Mouse (Mus musculus) gastrocnemius, postnatal 14 days (tissue): ENCODE measurements around the gene Gpha2. TPM values are rescaled to one million over a fixed set of nuclear protein-coding genes. Genes with fewer than 3 reads are reported as not detected.

ENCODE experiments used
- DNase-seq: peaks from one replicate; pipeline ENCODE4 v3.0.0; 2021; ENCODE audit warnings: mixed read lengths
- intact Hi-C: fragments of 180-260 bp; cut with DNase I; formaldehyde crosslinking; loops from one replicate; pipeline ENCODE4 v1.15.1; 2025; ENCODE audit warnings: low total_unique reads
- microRNA-seq, 2 experiments: library from miRNA; unstranded; fragments of <30 nt; microRNA quantifications; one replicate each; pipeline ENCODE4 v1.2.0; 2021
- total RNA-seq, 2 experiments: library from RNA; stranded (reverse); gene quantifications; 2 replicates each; pipeline ENCODE4 v1.2.3; 2021

Gpha2 gene
- total RNA-seq, 2 experiments from 2014 or later: not detected

- DNase-seq: no peak
- intact Hi-C loops: loop anchor here (2.0 kb wide), 1 partner anchor 35 kb away; no protein-coding TSS in a partner anchor
Observed at GRCm38 (mm10) chr19:6269798-6270475, 43.8 kb downstream of the Gpha2 start.

GRCm38 (mm10) chr19:6270661-6271060 lies 44.5 kb downstream of the Gpha2 start:
- DNase-seq: no peak
- intact Hi-C loops: no loop called here

DNA sequence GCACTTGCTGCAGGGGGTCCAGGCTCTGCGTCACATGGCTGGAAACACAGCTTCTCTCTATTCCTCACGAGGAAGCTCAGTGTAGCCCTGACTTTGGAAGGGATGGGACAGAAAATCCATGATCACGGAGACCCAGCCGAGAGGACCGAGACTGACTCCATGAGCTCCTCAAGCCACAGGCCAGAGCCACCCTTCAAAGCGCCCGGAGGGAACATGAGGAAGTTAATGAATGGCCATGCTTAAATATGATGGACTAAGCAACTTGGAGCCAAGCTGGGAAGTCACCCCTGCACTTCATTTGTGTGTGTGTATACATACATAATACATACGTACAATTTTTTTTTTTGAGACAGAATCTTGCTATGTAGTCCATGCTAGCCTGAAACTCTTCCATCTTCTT lies 45.0 kb downstream of the Gpha2 start:
- intact Hi-C loops: no loop called here
- no peak for DNase-seq

GRCm38 (mm10) chr19:6272053-6272452 lies 45.9 kb downstream of the Gpha2 start:
- no peak for DNase-seq
- intact Hi-C loops: no loop called here

GRCm38 (mm10) chr19:6272738-6273137 lies 46.6 kb downstream of the Gpha2 start:
- intact Hi-C loops: no loop called here
- DNase-seq: no peak

- intact Hi-C loops: no loop called here
- no peak for DNase-seq
Observed at GRCm38 (mm10) chr19:6273592-6273991, 47.4 kb downstream of the Gpha2 start.

DNA sequence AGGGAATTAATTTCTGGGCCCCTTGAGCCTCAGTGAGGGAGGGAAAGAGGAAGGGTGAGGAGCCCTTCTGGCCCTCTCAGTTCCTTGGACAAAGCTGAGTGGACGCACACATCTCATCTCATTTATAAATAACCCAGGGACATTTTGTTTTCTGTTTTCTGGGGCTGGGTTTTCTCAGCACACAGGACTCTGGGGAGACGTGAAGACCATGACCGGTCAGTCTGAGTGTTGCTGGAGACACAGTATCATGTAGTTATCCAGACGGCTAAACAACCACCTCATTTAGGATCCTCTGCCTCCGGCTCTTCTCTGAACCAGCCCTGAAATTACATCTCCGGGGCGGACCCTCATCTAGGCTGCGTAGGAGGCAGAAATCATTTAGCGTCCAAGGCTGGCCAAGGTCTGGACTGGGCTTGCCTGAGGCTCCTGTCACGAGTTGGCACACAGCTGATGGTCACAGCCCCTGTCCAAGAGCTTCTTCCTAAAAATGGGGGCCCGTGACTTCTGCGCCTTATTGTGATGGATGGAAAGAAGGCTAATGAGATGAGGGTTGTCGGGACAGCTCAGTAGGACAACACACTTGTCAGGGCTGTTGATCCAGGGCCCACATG lies 47.9 kb downstream of the Gpha2 start:
- no peak for DNase-seq
- intact Hi-C loops: no loop called here

DNA sequence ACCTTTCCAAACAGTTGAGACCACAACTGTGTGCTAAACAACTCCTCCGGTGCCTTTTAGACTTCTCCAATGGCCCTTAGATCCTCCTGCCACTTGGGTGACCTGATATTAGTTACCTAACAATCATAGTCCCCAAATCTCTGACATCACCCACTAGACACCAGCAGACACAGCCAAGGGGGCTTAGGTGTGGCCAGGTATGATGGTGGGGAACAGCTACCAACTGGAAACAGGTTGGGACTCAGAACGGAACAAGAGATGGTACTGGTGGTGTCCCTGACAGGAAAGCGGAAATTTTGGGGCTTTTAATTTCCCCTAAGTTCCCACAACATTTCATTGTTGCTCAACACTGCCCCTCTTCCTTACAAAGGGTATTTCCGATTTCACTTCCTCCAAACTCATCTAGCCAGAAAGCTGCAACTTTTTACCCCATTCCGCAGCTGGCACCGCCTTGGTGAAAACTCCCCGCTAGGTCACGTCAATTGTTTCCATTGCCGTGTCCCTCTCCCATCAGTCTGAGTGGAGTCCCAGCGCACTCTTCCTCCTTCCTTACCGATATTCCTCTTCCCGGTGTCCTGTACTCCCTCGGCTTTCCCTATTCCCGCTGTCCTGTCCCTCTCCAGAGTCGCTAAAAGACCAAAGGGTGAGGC lies 49.7 kb downstream of the Gpha2 start:
- intact Hi-C loops: no loop called here
- DNase-seq: no peak

GRCm38 (mm10) chr19:6276426-6277421 lies 50.5 kb downstream of the Gpha2 start, which contains the start of gene Ehd1:
TSS of gene Ehd1 (plus strand) at chr19:6276725.
- DNase-seq: peak; percentile 97
- intact Hi-C loops: no loop called here

Small RNAs within 50 kb of the gene (microRNA-seq; reads per million reads assigned to microRNA genes)
- gene Mir192: 23.1 to 32.5 reads per million in 2 experiments
- 18.8 to 19.5 reads per million in 2 experiments for gene Mir194-2

Other genes starting within 250 kb of the Gpha2 start
- not detected for gene Slc22a20, start 240.2 kb upstream of the Gpha2 start, total RNA-seq
- gene Capn1, start 210.5 kb upstream of the Gpha2 start, total RNA-seq: 10 to 100 TPM; 77.0 to 81.1 TPM
- 10 to 100 TPM; 13.5 to 15.9 TPM for gene Syvn1, start 179.8 kb upstream of the Gpha2 start, total RNA-seq
- gene Mrpl49, start 168.6 kb upstream of the Gpha2 start, total RNA-seq: 10 to 100 TPM; 29.1 to 30.6 TPM
- gene Fau, start 168.5 kb upstream of the Gpha2 start, total RNA-seq: 100 to 1,000 TPM; 481 to 546 TPM
- 1 to 10 TPM; 9.2 to 9.9 TPM for gene Znhit2, start 165.2 kb upstream of the Gpha2 start, total RNA-seq
- 1 to 10 TPM; 3.7 to 4.5 TPM for gene Tm7sf2, start 158.0 kb upstream of the Gpha2 start, total RNA-seq
- gene Vps51, start 149.1 kb upstream of the Gpha2 start, total RNA-seq: 10 to 100 TPM; 20.4 to 24.0 TPM
- gene Tmem262, start 146.3 kb upstream of the Gpha2 start, total RNA-seq: not detected
- not detected for gene Gm28374, start 144.1 kb upstream of the Gpha2 start, total RNA-seq
- 10 to 100 TPM; 11.9 to 14.6 TPM for gene Zfpl1, start 141.4 kb upstream of the Gpha2 start, total RNA-seq
- 1 to 10 TPM in 1 of 2 experiments, under 1 TPM in 1; 0.84 to 1.3 TPM for gene Cdca5, start 141.4 kb upstream of the Gpha2 start, total RNA-seq
- not detected for gene AC131692.1, start 132.0 kb upstream of the Gpha2 start, total RNA-seq
- gene Naaladl1, start 120.6 kb upstream of the Gpha2 start, total RNA-seq: not detected
- 10 to 100 TPM in 1 of 2 experiments, 1 to 10 TPM in 1; 8.8 to 14.4 TPM for gene Sac3d1, start 107.7 kb upstream of the Gpha2 start, total RNA-seq
- gene Snx15, start 98.1 kb upstream of the Gpha2 start, total RNA-seq: 10 to 100 TPM in 1 of 2 experiments, 1 to 10 TPM in 1; 8.2 to 11.9 TPM
- under 1 TPM in 1 of 2 experiments, not detected in 1; 0.20 TPM for gene Batf2, start 85.4 kb upstream of the Gpha2 start, total RNA-seq
- gene Arl2, start 84.8 kb upstream of the Gpha2 start, total RNA-seq: 10 to 100 TPM; 53.4 to 55.4 TPM
- gene Majin, start 42.0 kb upstream of the Gpha2 start, total RNA-seq: not detected
- 10 to 100 TPM; 22.4 to 24.7 TPM for gene Ppp2r5b, start 9.5 kb downstream of the Gpha2 start, total RNA-seq
- 10 to 100 TPM; 12.7 to 14.6 TPM for gene Atg2a, start 15.3 kb downstream of the Gpha2 start, total RNA-seq
- 10 to 100 TPM; 40.5 to 50.8 TPM for gene Ehd1, start 50.3 kb downstream of the Gpha2 start, total RNA-seq
- gene Cdc42bpg, start 80.1 kb downstream of the Gpha2 start, total RNA-seq: 1 to 10 TPM; 3.4 to 3.9 TPM
- gene Men1, start 108.6 kb downstream of the Gpha2 start, total RNA-seq: 10 to 100 TPM; 10.1 to 11.4 TPM
- gene Map4k2, start 114.8 kb downstream of the Gpha2 start, total RNA-seq: 10 to 100 TPM in 1 of 2 experiments, 1 to 10 TPM in 1; 9.5 to 14.4 TPM
- 10 to 100 TPM; 75.1 to 80.9 TPM for gene Sf1, start 137.3 kb downstream of the Gpha2 start, total RNA-seq
- gene Pygm, start 158.0 kb downstream of the Gpha2 start, total RNA-seq: 1,000 to 10,000 TPM; 4,021 to 4,833 TPM
- 10 to 100 TPM; 24.0 to 37.6 TPM for gene Rasgrp2, start 173.0 kb downstream of the Gpha2 start, total RNA-seq
- gene Nrxn2, start 192.4 kb downstream of the Gpha2 start, total RNA-seq: 1 to 10 TPM; 1.5 to 2.9 TPM